Mouse (Mus musculus) erythroblast, adult 5-6 weeks (primary cell): ENCODE results near the gene Clstn1. TPM values are rescaled to one million over a fixed set of nuclear protein-coding genes. Genes with fewer than 3 reads are reported as not detected.

Source experiments
- ATAC-seq: replicated peaks from 2 replicates; pipeline ENCODE4 v1.8.0; 2016; ENCODE audit warnings: moderate number of reproducible peaks, mild to moderate bottlenecking, moderate TSS enrichment, inconsistent platforms; ENCODE audit not compliant: poor library complexity, low FRiP score, severe bottlenecking
- total RNA-seq, 2 experiments: library from RNA; stranded (forward) in 1 of 2; stranded (reverse) in 1 of 2; fragments of 150-400 nt in 1 of 2; fragments of 200-764, 138-1000 nt in 1 of 2; gene quantifications; 2 replicates each; pipeline versions ENCODE4 v1.2.3 to v1.2.4; 2015 to 2017; ENCODE audit warnings: low replicate concordance in 2 of 2

Gene Clstn1
- total RNA-seq, 2 experiments from 2014 or later, result 0.58 to 2.4 TPM

GRCm38 (mm10) chr4:149564452-149565407, 21.5 kb upstream of the Clstn1 start:
- ATAC-seq, result no peak

- no peak for ATAC-seq
Observed at GRCm38 (mm10) chr4:149567432-149568026, 18.7 kb upstream of the Clstn1 start.

GRCm38 (mm10) chr4:149568622-149569021, 17.6 kb upstream of the Clstn1 start:
- no peak for ATAC-seq

- no peak for ATAC-seq
Observed at GRCm38 (mm10) chr4:149569781-149570497, 16.3 kb upstream of the Clstn1 start.

GRCm38 (mm10) chr4:149570498-149570863, 15.8 kb upstream of the Clstn1 start:
- no peak for ATAC-seq

- ATAC-seq, result no peak
Observed at GRCm38 (mm10) chr4:149571209-149571608, 15.1 kb upstream of the Clstn1 start.

GRCm38 (mm10) chr4:149571651-149572149, 14.6 kb upstream of the Clstn1 start:
- ATAC-seq, result no peak

- ATAC-seq, result no peak
Observed at GRCm38 (mm10) chr4:149572446-149572845, 13.8 kb upstream of the Clstn1 start.

- ATAC-seq, result no peak
Observed at GRCm38 (mm10) chr4:149572851-149573250, 13.4 kb upstream of the Clstn1 start.

GRCm38 (mm10) chr4:149574391-149574821, 11.9 kb upstream of the Clstn1 start:
- ATAC-seq, result no peak

GRCm38 (mm10) chr4:149576061-149576460, 10.2 kb upstream of the Clstn1 start:
- no peak for ATAC-seq

- no peak for ATAC-seq
Observed at GRCm38 (mm10) chr4:149576993-149577548, 9.2 kb upstream of the Clstn1 start.

- ATAC-seq, result no peak
Observed at GRCm38 (mm10) chr4:149578085-149578681, 8.1 kb upstream of the Clstn1 start.

GRCm38 (mm10) chr4:149578831-149579230, 7.4 kb upstream of the Clstn1 start:
- ATAC-seq, result no peak

- ATAC-seq, result no peak
Observed at GRCm38 (mm10) chr4:149585236-149585635, 1.0 kb upstream of the Clstn1 start.

GRCm38 (mm10) chr4:149586783-149587595, 721 bp downstream of the Clstn1 start:
- no peak for ATAC-seq

GRCm38 (mm10) chr4:149587596-149588168, 1.4 kb downstream of the Clstn1 start:
- 0 out of 2 replicates have a peak, but pooled peaks have one; percentile 20 for ATAC-seq

- ATAC-seq, result no peak
Observed at GRCm38 (mm10) chr4:149590200-149590599, 3.9 kb downstream of the Clstn1 start.
